Mouse (Mus musculus): ENCODE measurements around the gene Kpna7. TPM values are rescaled to one million over a fixed set of nuclear protein-coding genes. Genes with fewer than 3 reads are reported as not detected.
A peak's percentile ranks its signal among the peaks of the same experiment; 100 is the strongest.
"Not testable (repeated sequence)": the region's sequence is repeated elsewhere in the genome, so short reads cannot be mapped to it uniquely, and the experiment has no call there.

The Kpna7 gene
- total RNA-seq (2021), result not detected
- long read RNA-seq, experiment 1, result 0 reads
- long read RNA-seq, experiment 2, result 0 reads

- peak; percentile 93 for DNase-seq
These were observed at the start of gene Kpna7, which contains the start of gene Arpc1a for GRCm38 (mm10) chr5:145083632-145084451. TSS of gene Kpna7 (minus strand) at chr5:145084030. TSS of gene Arpc1a (plus strand) at chr5:145083830.

GRCm38 (mm10) chr5:145133275-145133674, 49.4 kb upstream of the Kpna7 start:
- not testable (repeated sequence) for DNase-seq

GRCm38 (mm10) chr5:145130995-145131394, 47.2 kb upstream of the Kpna7 start:
- DNase-seq, result no peak

GRCm38 (mm10) chr5:145130191-145130590, 46.4 kb upstream of the Kpna7 start:
- no peak for DNase-seq

GRCm38 (mm10) chr5:145129773-145130172, 45.9 kb upstream of the Kpna7 start:
- DNase-seq, result not testable (repeated sequence)

GRCm38 (mm10) chr5:145129124-145129523, 45.3 kb upstream of the Kpna7 start:
- no peak for DNase-seq

GRCm38 (mm10) chr5:145126580-145126979, 42.8 kb upstream of the Kpna7 start:
- no peak for DNase-seq

- DNase-seq, result no peak
These were observed 39.6 kb upstream of the Kpna7 start for GRCm38 (mm10) chr5:145123396-145123795.

- no peak for DNase-seq
These were observed 37.1 kb upstream of the Kpna7 start for GRCm38 (mm10) chr5:145120921-145121320.

GRCm38 (mm10) chr5:145119385-145119784, 35.6 kb upstream of the Kpna7 start:
- DNase-seq, result no peak

- DNase-seq, result no peak
These were observed 34.6 kb upstream of the Kpna7 start for GRCm38 (mm10) chr5:145118461-145118860.

GRCm38 (mm10) chr5:145118005-145118404, 34.2 kb upstream of the Kpna7 start:
- no peak for DNase-seq

- DNase-seq, result peak; percentile 70
These were observed 33.1 kb upstream of the Kpna7 start for GRCm38 (mm10) chr5:145116916-145117315.

GRCm38 (mm10) chr5:145116316-145116715, 32.5 kb upstream of the Kpna7 start:
- DNase-seq, result peak; percentile 79

- DNase-seq, result no peak
These were observed 31.9 kb upstream of the Kpna7 start for GRCm38 (mm10) chr5:145115736-145116135.

- peak; percentile 82 for DNase-seq
These were observed 31.0 kb upstream of the Kpna7 start for GRCm38 (mm10) chr5:145114606-145115473.

GRCm38 (mm10) chr5:145114071-145114605, 30.3 kb upstream of the Kpna7 start, which contains the start of gene Arpc1b:
TSS of gene Arpc1b (plus strand) at chr5:145114215.
- peak; percentile 84 for DNase-seq

GRCm38 (mm10) chr5:145113416-145113815, 29.6 kb upstream of the Kpna7 start:
- no peak for DNase-seq

GRCm38 (mm10) chr5:145112566-145112965, 28.7 kb upstream of the Kpna7 start:
- no peak for DNase-seq

GRCm38 (mm10) chr5:145110401-145110800, 26.6 kb upstream of the Kpna7 start:
- DNase-seq, result no peak

GRCm38 (mm10) chr5:145105694-145106275, 22.0 kb upstream of the Kpna7 start:
- no peak for DNase-seq

GRCm38 (mm10) chr5:145104328-145104727, 20.5 kb upstream of the Kpna7 start:
- no peak for DNase-seq
